Mouse (Mus musculus): ENCODE data around the gene Ceacam16.

The Ceacam16 gene

GRCm38 (mm10) chr7:19843561-19843960 lies 17.5 kb downstream of the Ceacam16 start:
- DNase-seq (ENCODE audit: low read depth, low spot score): no peak

- DNase-seq (ENCODE audit: low read depth, low spot score): no peak
These were observed 18.1 kb downstream of the Ceacam16 start for GRCm38 (mm10) chr7:19842885-19843504.

GRCm38 (mm10) chr7:19841686-19842413 lies 19.2 kb downstream of the Ceacam16 start:
- no peak for DNase-seq (ENCODE audit: low read depth, low spot score)

- DNase-seq (ENCODE audit: low read depth, low spot score): no peak
These were observed 20.2 kb downstream of the Ceacam16 start for GRCm38 (mm10) chr7:19840936-19841335.

- DNase-seq (ENCODE audit: low read depth, low spot score): no peak
These were observed 20.7 kb downstream of the Ceacam16 start for GRCm38 (mm10) chr7:19840371-19840770.

- no peak for DNase-seq (ENCODE audit: low read depth, low spot score)
These were observed 24.3 kb downstream of the Ceacam16 start for GRCm38 (mm10) chr7:19836843-19837242.

- DNase-seq (ENCODE audit: low read depth, low spot score): no peak
These were observed 27.0 kb downstream of the Ceacam16 start for GRCm38 (mm10) chr7:19834055-19834454.

- no peak for DNase-seq (ENCODE audit: low read depth, low spot score)
These were observed 29.3 kb downstream of the Ceacam16 start for GRCm38 (mm10) chr7:19831837-19832236.

- DNase-seq (ENCODE audit: low read depth, low spot score): no peak
These were observed 30.4 kb downstream of the Ceacam16 start for GRCm38 (mm10) chr7:19830682-19831156.

- no peak for DNase-seq (ENCODE audit: low read depth, low spot score)
These were observed 31.4 kb downstream of the Ceacam16 start for GRCm38 (mm10) chr7:19829694-19830093.

- no peak for DNase-seq (ENCODE audit: low read depth, low spot score)
These were observed 34.3 kb downstream of the Ceacam16 start for GRCm38 (mm10) chr7:19826756-19827155.

GRCm38 (mm10) chr7:19824182-19824973 lies 36.7 kb downstream of the Ceacam16 start:
- no peak for DNase-seq (ENCODE audit: low read depth, low spot score)

GRCm38 (mm10) chr7:19823256-19824181 lies 37.6 kb downstream of the Ceacam16 start:
- DNase-seq (ENCODE audit: low read depth, low spot score): no peak

GRCm38 (mm10) chr7:19822604-19823058 lies 38.5 kb downstream of the Ceacam16 start, which contains the start of gene Bcl3:
Bcl3 (minus strand) TSS chr7:19822770.
- no peak for DNase-seq (ENCODE audit: low read depth, low spot score)

GRCm38 (mm10) chr7:19822193-19822592 lies 38.9 kb downstream of the Ceacam16 start:
- DNase-seq (ENCODE audit: low read depth, low spot score): no peak

- no peak for DNase-seq (ENCODE audit: low read depth, low spot score)
These were observed 39.5 kb downstream of the Ceacam16 start for GRCm38 (mm10) chr7:19821633-19822032.

GRCm38 (mm10) chr7:19820347-19821048 lies 40.6 kb downstream of the Ceacam16 start:
- no peak for DNase-seq (ENCODE audit: low read depth, low spot score)

GRCm38 (mm10) chr7:19818875-19819274 lies 42.2 kb downstream of the Ceacam16 start:
- no peak for DNase-seq (ENCODE audit: low read depth, low spot score)

- no peak for DNase-seq (ENCODE audit: low read depth, low spot score)
These were observed 42.7 kb downstream of the Ceacam16 start for GRCm38 (mm10) chr7:19818440-19818839.

GRCm38 (mm10) chr7:19817382-19818105 lies 43.6 kb downstream of the Ceacam16 start:
- no peak for DNase-seq (ENCODE audit: low read depth, low spot score)
